Mouse (Mus musculus) liver, postnatal 0 days (tissue): Measurements from ENCODE around the gene Lig3.

ENCODE experiments used
- CTCF ChIP-seq: sonication (generic); IDR thresholded peaks from 2 replicates; pipeline ENCODE4 v1.5.1; 2016; ENCODE audit warnings: antibody characterized with exemption, low read depth
- EP300 ChIP-seq: IDR thresholded peaks from 2 replicates; pipeline ENCODE4 v1.6.1; 2016; ENCODE audit warnings: antibody characterized with exemption, low read depth, mild to moderate bottlenecking

DNA sequence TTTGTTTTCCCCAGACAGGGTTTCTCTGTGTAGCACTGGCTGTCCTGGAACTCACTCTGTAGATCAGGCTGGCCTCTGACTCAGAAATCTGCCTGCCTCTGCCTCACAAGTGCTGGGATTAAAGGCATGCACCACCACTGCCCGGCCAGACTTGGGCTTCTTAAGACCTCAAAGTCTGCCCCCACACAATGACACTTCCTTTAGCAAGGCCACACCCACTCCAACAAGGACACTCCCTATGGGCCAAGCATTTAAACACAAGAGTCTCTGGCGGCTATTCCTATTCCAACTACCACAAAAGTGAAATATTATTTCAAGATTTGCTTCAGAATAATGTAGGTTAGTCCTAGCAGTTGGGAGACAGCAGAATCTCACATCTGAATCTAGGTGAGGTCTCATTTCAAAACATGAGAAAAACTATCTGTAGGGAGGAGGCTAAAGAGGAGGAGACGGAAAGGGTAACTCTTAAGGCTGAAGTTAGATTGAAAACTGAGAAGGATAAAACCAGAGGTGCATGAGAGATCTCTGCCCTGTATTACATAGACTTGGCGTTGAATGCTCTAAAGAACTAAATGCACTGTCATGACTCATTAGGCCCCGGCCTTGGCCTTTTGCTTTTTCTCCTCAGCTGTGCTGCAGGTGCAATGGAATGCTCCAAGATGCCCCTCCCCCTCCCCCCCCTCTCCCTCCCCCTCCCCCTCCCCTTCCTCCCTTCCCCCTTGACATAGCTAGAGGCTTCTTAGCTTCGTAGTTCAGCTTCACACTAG is 28.4 kb upstream of the Lig3 start:
- no peak for TF ChIP-seq CTCF
- no peak for TF ChIP-seq EP300
